Mouse (Mus musculus): ENCODE results near the gene Usp29. TPM values are rescaled to one million over a fixed set of nuclear protein-coding genes. Genes with fewer than 3 reads are reported as not detected.
"Not testable (repeated sequence)": the region's sequence is repeated elsewhere in the genome, so short reads cannot be mapped to it uniquely, and the experiment has no call there.

The Usp29 gene
- polyA plus RNA-seq, 1 experiment, result 3.4 TPM

GRCm38 (mm10) chr7:6869556-6869955 is 139.2 kb downstream of the Usp29 start:
- no peaks in the 10 kb centered on the region for H3K79me2 ChIP-seq (ENCODE audit: control insufficient read depth, insufficient read depth)
- no peak overlapping the region for H3ac ChIP-seq (ENCODE audit: control insufficient read depth, insufficient read length, low read depth)
- TF ChIP-seq MYOG (IDR thresholded peaks at IDR 0.05; ENCODE audit: control insufficient read depth, extremely low read depth, insufficient read length) (no peak), MAX (IDR thresholded peaks at IDR 0.05) (no peak), CEBPB (IDR thresholded peaks at IDR 0.05; ENCODE audit: low read depth) (no peak), FOSL1 (IDR thresholded peaks at IDR 0.05; ENCODE audit: insufficient read depth, low read length, poor library complexity, severe bottlenecking) (no peak), CTCF (IDR thresholded peaks at IDR 0.05; ENCODE audit: control insufficient read depth, insufficient read depth, insufficient read length) (no peak), MYOD1 (IDR thresholded peaks at IDR 0.05; ENCODE audit: control insufficient read depth, insufficient read length, low read depth) (no peak), USF1 (IDR thresholded peaks at IDR 0.05; ENCODE audit: low read depth) (no peak)
- no peak overlapping the region for H3K4me3 ChIP-seq (ENCODE audit: insufficient read depth, poor library complexity, severe bottlenecking)
- no peaks in the 10 kb centered on the region for H3K27me3 ChIP-seq (ENCODE audit: control insufficient read depth, insufficient read depth, insufficient read length)
- no peaks in the 10 kb centered on the region for H3K36me3 ChIP-seq (ENCODE audit: control insufficient read depth, insufficient read depth)
- H3K79me3 ChIP-seq (ENCODE audit: low read depth), result no peaks in the 10 kb centered on the region

DNA sequence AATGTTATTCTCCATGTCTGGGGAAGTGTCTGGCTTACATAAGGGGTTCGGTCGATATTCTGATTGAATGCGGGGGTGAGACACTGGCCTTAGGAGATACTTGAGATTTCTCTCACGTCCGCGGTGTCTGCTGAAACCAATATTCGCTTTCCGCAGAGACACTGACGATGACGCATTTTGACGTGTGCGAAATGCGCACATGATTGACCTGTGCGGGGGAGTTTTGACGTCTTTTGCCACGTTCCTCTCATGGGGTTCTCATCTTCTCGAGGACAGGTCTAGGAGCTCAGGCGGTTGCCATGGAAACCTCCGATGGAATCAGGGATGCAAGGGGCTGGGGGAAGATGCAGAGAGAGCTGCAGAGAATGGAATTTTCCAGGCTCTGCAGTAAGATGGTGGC is 144.1 kb downstream of the Usp29 start:
- H3K79me2 ChIP-seq (ENCODE audit: control insufficient read depth, insufficient read depth), result no peaks in the 10 kb centered on the region
- TF ChIP-seq MYOG (IDR thresholded peaks at IDR 0.05; ENCODE audit: control insufficient read depth, extremely low read depth, insufficient read length) (no peak), FOSL1 (IDR thresholded peaks at IDR 0.05; ENCODE audit: insufficient read depth, low read length, poor library complexity, severe bottlenecking) (no peak), USF1 (IDR thresholded peaks at IDR 0.05; ENCODE audit: low read depth) (no peak), MYOD1 (IDR thresholded peaks at IDR 0.05; ENCODE audit: control insufficient read depth, insufficient read length, low read depth) (no peak), MAX (IDR thresholded peaks at IDR 0.05) (no peak), CTCF (IDR thresholded peaks at IDR 0.05; ENCODE audit: control insufficient read depth, insufficient read depth, insufficient read length) (no peak), CEBPB (IDR thresholded peaks at IDR 0.05; ENCODE audit: low read depth) (no peak)
- no peak overlapping the region for H3K4me3 ChIP-seq (ENCODE audit: insufficient read depth, poor library complexity, severe bottlenecking)
- H3K79me3 ChIP-seq (ENCODE audit: low read depth), result no peaks in the 10 kb centered on the region
- H3ac ChIP-seq (ENCODE audit: control insufficient read depth, insufficient read length, low read depth), result no peak overlapping the region
- H3K36me3 ChIP-seq (ENCODE audit: control insufficient read depth, insufficient read depth), result no peaks in the 10 kb centered on the region
- H3K27me3 ChIP-seq (ENCODE audit: control insufficient read depth, insufficient read depth, insufficient read length), result no peaks in the 10 kb centered on the region

DNA sequence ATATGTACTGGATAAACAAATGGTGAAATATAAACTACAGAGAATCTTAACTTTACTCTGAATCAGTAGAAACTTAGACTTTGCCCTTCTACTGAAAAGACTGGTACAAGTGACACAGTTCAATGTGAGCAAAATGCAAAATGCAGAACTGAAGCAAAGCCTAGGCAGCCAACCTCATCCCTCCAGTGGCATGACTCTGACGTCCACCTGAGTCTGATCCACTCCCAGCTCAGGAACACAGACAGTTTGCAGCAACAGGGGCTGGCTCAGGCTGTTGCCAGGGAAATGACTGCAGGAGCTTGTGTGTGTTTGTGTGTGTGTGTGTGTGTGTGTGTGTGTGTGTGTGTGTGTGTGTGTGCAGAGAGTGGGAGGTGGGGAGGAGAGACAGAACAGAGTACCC is 147.8 kb downstream of the Usp29 start:
- Histone ChIP-seq H3K79me2 (ENCODE audit: control insufficient read depth, insufficient read depth) (no peaks in the 10 kb centered on the region), H3K36me3 (ENCODE audit: control insufficient read depth, insufficient read depth) (no peaks in the 10 kb centered on the region), H3ac (ENCODE audit: control insufficient read depth, insufficient read length, low read depth) (no peak overlapping the region), H3K27me3 (ENCODE audit: control insufficient read depth, insufficient read depth, insufficient read length) (no peaks in the 10 kb centered on the region), H3K79me3 (ENCODE audit: low read depth) (no peaks in the 10 kb centered on the region), H3K4me3 (ENCODE audit: insufficient read depth, poor library complexity, severe bottlenecking) (no peak overlapping the region)
- TF ChIP-seq MYOD1 (IDR thresholded peaks at IDR 0.05; ENCODE audit: control insufficient read depth, insufficient read length, low read depth), result no peak

DNA sequence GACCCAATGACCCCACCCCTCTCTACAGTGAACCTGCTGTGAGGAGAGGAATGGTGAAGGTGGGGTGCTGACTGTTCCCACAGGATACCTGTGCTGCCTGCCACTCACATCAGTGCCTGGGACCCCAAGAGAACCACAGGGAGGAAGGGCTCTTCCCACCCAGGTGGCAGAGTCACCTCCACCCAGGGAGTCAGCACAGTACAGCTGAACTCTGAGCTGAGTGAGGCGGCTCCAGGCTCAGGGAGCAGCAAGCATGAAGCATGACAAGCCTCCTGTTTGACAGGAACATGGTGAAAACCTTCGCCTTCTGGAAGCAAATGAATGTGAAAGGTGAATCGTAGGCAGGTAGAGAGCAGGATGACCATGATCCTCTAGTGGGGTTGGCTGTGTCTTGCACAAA is 148.5 kb downstream of the Usp29 start:
- not testable (repeated sequence) for H3K79me2 ChIP-seq (ENCODE audit: control insufficient read depth, insufficient read depth)

GRCm38 (mm10) chr7:6879512-6880164 is 149.3 kb downstream of the Usp29 start:
- H3K79me3 ChIP-seq (ENCODE audit: low read depth), result no peaks in the 10 kb centered on the region
- H3K27me3 ChIP-seq (ENCODE audit: control insufficient read depth, insufficient read depth, insufficient read length), result no peaks in the 10 kb centered on the region
- H3K36me3 ChIP-seq (ENCODE audit: control insufficient read depth, insufficient read depth), result no peaks in the 10 kb centered on the region
- TF ChIP-seq MYOG (IDR thresholded peaks at IDR 0.05; ENCODE audit: control insufficient read depth, extremely low read depth, insufficient read length), result no peak
- TF ChIP-seq MAX (IDR thresholded peaks at IDR 0.05), result no peak
- no peak for TF ChIP-seq CTCF (IDR thresholded peaks at IDR 0.05; ENCODE audit: control insufficient read depth, insufficient read depth, insufficient read length)
- no peak for TF ChIP-seq CEBPB (IDR thresholded peaks at IDR 0.05; ENCODE audit: low read depth)
- no peak for TF ChIP-seq MYOD1 (IDR thresholded peaks at IDR 0.05; ENCODE audit: control insufficient read depth, insufficient read length, low read depth)
- no peak for TF ChIP-seq FOSL1 (IDR thresholded peaks at IDR 0.05; ENCODE audit: insufficient read depth, low read length, poor library complexity, severe bottlenecking)
- no peak for TF ChIP-seq USF1 (IDR thresholded peaks at IDR 0.05; ENCODE audit: low read depth)
- H3K4me3 ChIP-seq (ENCODE audit: insufficient read depth, poor library complexity, severe bottlenecking), result no peak overlapping the region
- H3ac ChIP-seq (ENCODE audit: control insufficient read depth, insufficient read length, low read depth), result no peak overlapping the region
- H3K79me2 ChIP-seq (ENCODE audit: control insufficient read depth, insufficient read depth), result no peaks in the 10 kb centered on the region

More for the DNA sequence above, 148.5 kb downstream of the Usp29 start:
- H3ac ChIP-seq (ENCODE audit: control insufficient read depth, insufficient read length, low read depth); H3K36me3 ChIP-seq (ENCODE audit: control insufficient read depth, insufficient read depth); H3K4me3 ChIP-seq (ENCODE audit: insufficient read depth, poor library complexity, severe bottlenecking); H3K27me3 ChIP-seq (ENCODE audit: control insufficient read depth, insufficient read depth, insufficient read length); H3K79me3 ChIP-seq (ENCODE audit: low read depth): not testable (repeated sequence)

GRCm38 (mm10) chr7:6880918-6881317 is 150.5 kb downstream of the Usp29 start:
- H3K36me3 ChIP-seq (ENCODE audit: control insufficient read depth, insufficient read depth); H3K27me3 ChIP-seq (ENCODE audit: control insufficient read depth, insufficient read depth, insufficient read length); H3K79me2 ChIP-seq (ENCODE audit: control insufficient read depth, insufficient read depth); H3K4me3 ChIP-seq (ENCODE audit: insufficient read depth, poor library complexity, severe bottlenecking); H3K79me3 ChIP-seq (ENCODE audit: low read depth); H3ac ChIP-seq (ENCODE audit: control insufficient read depth, insufficient read length, low read depth): not testable (repeated sequence)
